Mouse (Mus musculus) stomach, embryonic 15.5 days (tissue): ENCODE measurements at regions not wholly inside any gene's neighbourhood (a gene's known extent, or its start where the extent isn't known, plus 50 kb on each side); places are given as distances from the start of the nearest gene placed in this dataset.
A peak's percentile ranks its signal among the peaks of the same experiment; 100 is the strongest.

Experiments
- ATAC-seq: fragments of 200-750 bp; cut with Nextera tagmentation; 2 replicates; pipeline ENCODE4 v1.8.0; 2017; ENCODE audit warnings: low read depth, moderate number of reproducible peaks, moderate TSS enrichment; ENCODE audit not compliant: insufficient read depth, low FRiP score
- H3K27ac ChIP-seq: fragments of 300-500 bp; sonication (generic); 2 replicates; pipeline ENCODE4 v1.5.1; 2015; ENCODE audit warnings: mild to moderate bottlenecking, inconsistent platforms
- H3K27me3 ChIP-seq: fragments of 300-500 bp; sonication (generic); replicated peaks from 2 replicates; pipeline ENCODE4 v1.6.1; 2015; ENCODE audit warnings: inconsistent platforms
- H3K36me3 ChIP-seq: fragments of 300-500 bp; sonication (generic); 2 replicates; pipeline ENCODE4 v1.6.1; 2015; ENCODE audit warnings: inconsistent platforms
- H3K4me1 ChIP-seq: fragments of 300-500 bp; sonication (generic); 2 replicates; pipeline ENCODE4 v1.6.1; 2015; ENCODE audit warnings: inconsistent platforms
- H3K4me2 ChIP-seq: fragments of 300-500 bp; sonication (generic); 2 replicates; pipeline ENCODE4 v1.6.1; 2015; ENCODE audit warnings: mild to moderate bottlenecking, inconsistent platforms
- H3K4me3 ChIP-seq: fragments of 300-500 bp; sonication (generic); replicated peaks from 2 replicates; pipeline ENCODE4 v1.5.1; 2015; ENCODE audit warnings: inconsistent platforms
- H3K9ac ChIP-seq: fragments of 300-500 bp; sonication (generic); 2 replicates; pipeline ENCODE4 v1.6.1; 2015; ENCODE audit warnings: inconsistent platforms
- H3K9me3 ChIP-seq: fragments of 300-500 bp; sonication (generic); 2 replicates; pipeline ENCODE4 v1.6.1; 2016; ENCODE audit warnings: inconsistent platforms
- WGBS: fragments of 180-500 bp; shearing (Covaris S2); methylation state at CpG from one replicate; pipeline ENCODE4 v1.1.7; 2015; 5-methylcytosine and 5-hydroxymethylcytosine counted together

DNA sequence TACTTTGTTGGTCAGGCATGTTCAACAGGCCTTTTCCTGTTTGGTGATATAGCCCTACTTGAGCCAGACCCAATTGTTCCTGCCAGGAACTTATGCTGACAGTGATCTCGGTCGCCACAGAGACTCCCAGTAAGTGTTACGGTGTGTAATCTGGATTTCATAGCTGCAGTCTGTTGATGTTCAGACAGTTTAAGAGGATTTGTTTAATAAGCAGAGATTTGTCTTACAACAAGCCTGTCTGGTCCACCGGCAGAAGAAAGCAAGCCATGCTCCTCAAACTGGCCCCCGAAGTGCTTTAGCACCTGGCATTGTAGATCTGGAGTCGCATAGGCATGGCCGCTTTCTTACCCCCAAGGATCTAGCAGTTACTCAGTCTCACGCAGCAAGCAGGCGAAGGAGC, 150.0 kb upstream of the Lcorl start:
- Histone ChIP-seq H3K4me2 (no peak overlapping the region), H3K9me3 (no peaks in the 10 kb centered on the region), H3K9ac (no peak overlapping the region), H3K4me1 (no peaks in the 10 kb centered on the region), H3K4me3 (no peak overlapping the region), H3K27ac (no peak overlapping the region), H3K27me3 (no peaks in the 10 kb centered on the region), H3K36me3 (no peaks in the 10 kb centered on the region)
- ATAC-seq: no peak
- WGBS: 77% methylated on average over 9 of the region's 9 CpGs

- H3K4me3 ChIP-seq: no peak overlapping the region
Observed at GRCm38 (mm10) chr5:46006691-46007090, 149.3 kb upstream of the Lcorl start.

GRCm38 (mm10) chr5:46006228-46006627, 148.8 kb upstream of the Lcorl start:
- ATAC-seq: no peak
- H3K4me2 ChIP-seq: no peak overlapping the region
- WGBS: 79% methylated on average over 3 of the region's 3 CpGs

More at GRCm38 (mm10) chr5:46006691-46007090, 149.3 kb upstream of the Lcorl start:
- no peak for ATAC-seq
- no peaks in the 10 kb centered on the region for H3K27me3 ChIP-seq
- no peaks in the 10 kb centered on the region for H3K9me3 ChIP-seq
- H3K4me1 ChIP-seq: no peaks in the 10 kb centered on the region
- H3K9ac ChIP-seq: no peak overlapping the region
- H3K36me3 ChIP-seq: no peaks in the 10 kb centered on the region
- WGBS: 71% methylated on average over 2 of the region's 2 CpGs
- no peak overlapping the region for H3K27ac ChIP-seq
- H3K4me2 ChIP-seq: no peak overlapping the region

GRCm38 (mm10) chr5:46005631-46006030, 148.2 kb upstream of the Lcorl start:
- Histone ChIP-seq H3K36me3 (no peaks in the 10 kb centered on the region), H3K4me1 (no peaks in the 10 kb centered on the region), H3K9ac (no peak overlapping the region), H3K4me3 (no peak overlapping the region), H3K27ac (no peak overlapping the region), H3K4me2 (no peak overlapping the region), H3K9me3 (no peaks in the 10 kb centered on the region), H3K27me3 (no peaks in the 10 kb centered on the region)
- ATAC-seq: no peak
- 92% methylated on average over 1 of the region's 1 CpGs for WGBS

More at GRCm38 (mm10) chr5:46006228-46006627, 148.8 kb upstream of the Lcorl start:
- Histone ChIP-seq H3K9me3 (no peaks in the 10 kb centered on the region), H3K9ac (no peak overlapping the region), H3K27me3 (no peaks in the 10 kb centered on the region), H3K4me3 (no peak overlapping the region), H3K27ac (no peak overlapping the region), H3K4me1 (no peaks in the 10 kb centered on the region), H3K36me3 (no peaks in the 10 kb centered on the region)

GRCm38 (mm10) chr5:46002011-46002410, 144.6 kb upstream of the Lcorl start:
- Histone ChIP-seq H3K27ac (no peak overlapping the region), H3K4me3 (no peak overlapping the region), H3K27me3 (no peaks in the 10 kb centered on the region), H3K9me3 (no peaks in the 10 kb centered on the region), H3K4me2 (no peak overlapping the region), H3K36me3 (no peaks in the 10 kb centered on the region), H3K9ac (no peak overlapping the region), H3K4me1 (no peaks in the 10 kb centered on the region)
- 62% methylated on average over 5 of the region's 5 CpGs for WGBS
- ATAC-seq: no peak

- ATAC-seq: no peak
- Histone ChIP-seq H3K9ac (no peak overlapping the region), H3K27ac (no peak overlapping the region), H3K4me2 (no peak overlapping the region), H3K36me3 (no peaks in the 10 kb centered on the region), H3K4me1 (no peaks in the 10 kb centered on the region), H3K27me3 (no peaks in the 10 kb centered on the region), H3K4me3 (no peak overlapping the region), H3K9me3 (no peaks in the 10 kb centered on the region)
- 65% methylated on average over 2 of the region's 2 CpGs for WGBS
Observed at GRCm38 (mm10) chr5:45957766-45958165, 100.4 kb upstream of the Lcorl start.

DNA sequence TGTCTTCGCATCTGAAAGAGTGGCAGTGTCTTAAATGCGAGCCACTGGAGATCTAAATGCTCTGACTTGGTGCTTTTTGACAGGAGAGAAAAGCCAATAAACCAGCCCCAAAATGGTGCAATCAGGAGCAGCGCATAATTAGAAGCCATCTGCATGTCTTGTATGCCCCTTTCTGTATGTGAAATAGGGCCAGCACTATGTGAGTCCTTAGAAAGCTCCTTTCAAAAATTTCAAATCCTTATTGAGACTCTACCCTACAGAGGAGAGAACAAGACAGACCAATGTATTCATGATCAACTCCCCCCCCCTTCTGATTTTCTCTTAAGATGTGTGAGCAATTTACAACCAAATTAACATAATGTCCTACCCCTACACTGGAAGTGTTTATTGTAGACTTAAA, 86.6 kb upstream of the Lcorl start:
- no peaks in the 10 kb centered on the region for H3K9me3 ChIP-seq
- H3K4me1 ChIP-seq: no peaks in the 10 kb centered on the region
- no peak for ATAC-seq
- H3K9ac ChIP-seq: no peak overlapping the region
- WGBS: 85% methylated on average over 3 of the region's 3 CpGs
- no peak overlapping the region for H3K4me3 ChIP-seq
- H3K27me3 ChIP-seq: no peaks in the 10 kb centered on the region
- no peaks in the 10 kb centered on the region for H3K36me3 ChIP-seq
- H3K4me2 ChIP-seq: no peak overlapping the region
- no peak overlapping the region for H3K27ac ChIP-seq

GRCm38 (mm10) chr5:45932970-45933369, 75.6 kb upstream of the Lcorl start:
- H3K4me2 ChIP-seq: no peak overlapping the region

DNA sequence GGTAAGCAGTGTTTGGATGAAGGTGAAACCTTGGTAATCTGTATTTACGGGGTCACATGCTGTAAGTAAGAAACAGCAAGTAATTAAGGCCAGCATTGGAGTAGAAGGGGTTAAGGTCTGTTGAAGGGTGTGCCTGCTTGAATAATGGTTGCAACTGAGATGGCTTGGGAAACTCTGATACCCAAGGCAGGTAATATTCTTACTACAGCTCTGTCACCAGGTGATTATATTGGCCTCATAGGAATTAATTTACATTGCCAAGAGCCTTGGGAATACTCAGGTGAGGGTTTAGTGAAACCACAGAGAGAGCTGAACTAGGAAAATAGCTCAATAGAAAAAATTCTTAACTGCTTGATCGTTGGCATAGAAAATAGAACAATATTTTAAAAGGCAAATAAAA, 73.8 kb upstream of the Lcorl start:
- H3K36me3 ChIP-seq: no peaks in the 10 kb centered on the region

More at GRCm38 (mm10) chr5:45932970-45933369, 75.6 kb upstream of the Lcorl start:
- ATAC-seq: no peak
- H3K27me3 ChIP-seq: no peaks in the 10 kb centered on the region
- H3K27ac ChIP-seq: no peak overlapping the region
- no peak overlapping the region for H3K9ac ChIP-seq
- no peak overlapping the region for H3K4me3 ChIP-seq
- H3K9me3 ChIP-seq: no peaks in the 10 kb centered on the region
- no peaks in the 10 kb centered on the region for H3K4me1 ChIP-seq
- no peaks in the 10 kb centered on the region for H3K36me3 ChIP-seq
- WGBS: 78% methylated on average over 4 of the region's 4 CpGs

GRCm38 (mm10) chr5:45925879-45926410, 68.5 kb upstream of the Lcorl start:
- no peak overlapping the region for H3K4me3 ChIP-seq
- H3K36me3 ChIP-seq: no peaks in the 10 kb centered on the region
- no peak overlapping the region for H3K9ac ChIP-seq
- 46% methylated on average over 9 of the region's 9 CpGs for WGBS
- peak; percentile 47; the same call in 1 of the 2 replicates for ATAC-seq
- H3K27me3 ChIP-seq: no peaks in the 10 kb centered on the region
- H3K27ac ChIP-seq: peak overlapping the region; percentile 69
- no peaks in the 10 kb centered on the region for H3K4me1 ChIP-seq
- no peaks in the 10 kb centered on the region for H3K9me3 ChIP-seq
- peak overlapping the region; percentile 8; the same call in 1 of the 2 replicates for H3K4me2 ChIP-seq

More for the DNA sequence above, 73.8 kb upstream of the Lcorl start:
- Histone ChIP-seq H3K9ac (no peak overlapping the region), H3K9me3 (no peaks in the 10 kb centered on the region), H3K27ac (no peak overlapping the region), H3K4me1 (no peaks in the 10 kb centered on the region), H3K27me3 (no peaks in the 10 kb centered on the region), H3K4me3 (no peak overlapping the region), H3K4me2 (no peak overlapping the region)
- no peak for ATAC-seq
- 71% methylated on average over 2 of the region's 2 CpGs for WGBS

DNA sequence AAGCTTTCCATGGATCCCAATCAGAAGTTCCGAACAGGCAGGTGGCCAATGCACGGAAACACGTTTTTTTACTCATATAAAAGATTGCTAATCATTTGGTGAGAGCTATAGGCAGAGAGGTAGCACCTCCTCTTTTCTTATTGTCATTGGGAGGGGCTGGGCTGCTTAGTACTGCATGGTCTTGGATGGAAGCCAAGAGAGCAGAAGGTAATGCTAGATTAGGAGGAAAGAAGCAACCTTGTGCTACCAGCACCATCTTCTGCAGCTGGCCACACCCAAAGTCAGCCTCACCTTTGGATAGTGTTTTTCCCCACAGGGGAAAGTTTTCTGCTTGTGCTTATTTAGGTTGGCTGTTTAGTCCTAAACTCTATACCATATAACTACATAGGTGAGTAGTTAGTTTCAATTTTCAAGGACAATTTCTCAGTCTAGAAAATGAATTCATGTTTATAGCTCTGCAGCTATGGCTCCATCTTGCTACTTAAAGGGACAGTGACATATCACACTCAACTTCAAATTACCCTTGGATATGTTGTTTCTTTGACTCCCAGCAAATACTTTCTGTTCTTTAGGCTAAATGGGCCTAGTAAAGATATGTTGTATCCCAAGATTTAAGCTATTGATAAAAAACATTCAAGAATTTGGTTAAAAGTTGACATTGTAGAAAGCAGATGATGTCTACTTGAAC, 66.6 kb upstream of the Lcorl start:
- H3K4me1 ChIP-seq: no peaks in the 10 kb centered on the region
- H3K27me3 ChIP-seq: no peaks in the 10 kb centered on the region
- H3K4me3 ChIP-seq: no peak overlapping the region
- ATAC-seq: peak; percentile 47; the same call in 1 of the 2 replicates
- 84% methylated on average over 3 of the region's 3 CpGs for WGBS
- no peaks in the 10 kb centered on the region for H3K9me3 ChIP-seq
- H3K36me3 ChIP-seq: no peaks in the 10 kb centered on the region
- H3K4me2 ChIP-seq: no peak overlapping the region
- H3K27ac ChIP-seq: no peak overlapping the region
- H3K9ac ChIP-seq: no peak overlapping the region
